Mouse (Mus musculus): ENCODE measurements around the gene Idh3g.

DNA sequence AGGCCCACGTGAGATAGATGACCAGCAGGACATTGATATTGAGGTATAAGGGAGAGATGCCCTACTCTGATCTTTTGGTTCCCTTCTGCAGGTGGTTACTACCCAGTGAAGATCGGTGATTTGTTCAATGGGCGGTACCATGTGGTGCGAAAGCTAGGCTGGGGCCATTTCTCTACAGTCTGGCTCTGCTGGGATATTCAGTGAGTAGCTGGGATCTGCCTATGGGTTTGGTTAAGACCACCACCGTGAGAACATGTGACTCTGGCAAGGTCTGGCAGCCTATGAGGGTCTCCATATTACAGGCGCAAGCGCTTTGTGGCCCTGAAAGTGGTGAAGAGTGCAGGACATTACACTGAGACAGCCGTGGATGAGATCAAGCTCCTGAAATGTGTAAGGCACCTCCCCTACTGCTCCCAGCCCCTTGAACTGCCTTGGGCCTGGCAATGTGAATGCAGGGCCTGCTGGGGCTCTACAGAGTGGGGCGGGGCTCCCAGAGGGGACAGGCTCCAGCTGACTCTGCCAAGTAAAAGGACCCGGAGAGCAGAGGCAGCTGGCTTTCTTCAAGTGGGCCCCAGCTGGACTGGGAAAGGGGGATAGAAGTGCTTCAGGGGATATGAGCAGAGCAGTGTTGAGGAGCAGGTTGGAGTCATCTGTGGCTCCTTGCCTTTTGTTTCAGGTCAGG, 11.8 kb downstream of the Idh3g start:
- TF ChIP-seq CTCF (conservative IDR thresholded peaks at IDR 0.05; ENCODE audit: low read length) (no peak), NANOG (IDR thresholded peaks at IDR 0.05; ENCODE audit: borderline replicate concordance, low read length) (no peak)

Measured in E14TG2a.4 (cell line).